Mouse (Mus musculus) stomach, embryonic 15.5 days (tissue): ENCODE measurements at regions not wholly inside any gene's neighbourhood (a gene's known extent, or its start where the extent isn't known, plus 50 kb on each side); places are given as distances from the start of the nearest gene placed in this dataset.
"Not testable (repeated sequence)": the region's sequence is repeated elsewhere in the genome, so short reads cannot be mapped to it uniquely, and the experiment has no call there.

Experiments used
- ATAC-seq: fragments of 200-750 bp; cut with Nextera tagmentation; 2 replicates; pipeline ENCODE4 v1.8.0; 2017; ENCODE audit warnings: low read depth, moderate number of reproducible peaks, moderate TSS enrichment; ENCODE audit not compliant: insufficient read depth, low FRiP score
- H3K27ac ChIP-seq: fragments of 300-500 bp; sonication (generic); 2 replicates; pipeline ENCODE4 v1.5.1; 2015; ENCODE audit warnings: mild to moderate bottlenecking, inconsistent platforms
- H3K27me3 ChIP-seq: fragments of 300-500 bp; sonication (generic); replicated peaks from 2 replicates; pipeline ENCODE4 v1.6.1; 2015; ENCODE audit warnings: inconsistent platforms
- H3K36me3 ChIP-seq: fragments of 300-500 bp; sonication (generic); 2 replicates; pipeline ENCODE4 v1.6.1; 2015; ENCODE audit warnings: inconsistent platforms
- H3K4me1 ChIP-seq: fragments of 300-500 bp; sonication (generic); 2 replicates; pipeline ENCODE4 v1.6.1; 2015; ENCODE audit warnings: inconsistent platforms
- H3K4me2 ChIP-seq: fragments of 300-500 bp; sonication (generic); 2 replicates; pipeline ENCODE4 v1.6.1; 2015; ENCODE audit warnings: mild to moderate bottlenecking, inconsistent platforms
- H3K4me3 ChIP-seq: fragments of 300-500 bp; sonication (generic); replicated peaks from 2 replicates; pipeline ENCODE4 v1.5.1; 2015; ENCODE audit warnings: inconsistent platforms
- H3K9ac ChIP-seq: fragments of 300-500 bp; sonication (generic); 2 replicates; pipeline ENCODE4 v1.6.1; 2015; ENCODE audit warnings: inconsistent platforms
- H3K9me3 ChIP-seq: fragments of 300-500 bp; sonication (generic); 2 replicates; pipeline ENCODE4 v1.6.1; 2016; ENCODE audit warnings: inconsistent platforms
- WGBS: fragments of 180-500 bp; shearing (Covaris S2); methylation state at CpG from one replicate; pipeline ENCODE4 v1.1.7; 2015; 5-methylcytosine and 5-hydroxymethylcytosine counted together

- Histone ChIP-seq H3K4me1 (no peaks in the 10 kb centered on the region), H3K27ac (no peak overlapping the region), H3K27me3 (no peaks in the 10 kb centered on the region), H3K4me3 (no peak overlapping the region), H3K4me2 (no peak overlapping the region), H3K36me3 (no peaks in the 10 kb centered on the region), H3K9me3 (no peaks in the 10 kb centered on the region), H3K9ac (no peak overlapping the region)
- no peak for ATAC-seq
Observed at GRCm38 (mm10) chr17:4620361-4620760, 373.8 kb upstream of the Arid1b start.

DNA sequence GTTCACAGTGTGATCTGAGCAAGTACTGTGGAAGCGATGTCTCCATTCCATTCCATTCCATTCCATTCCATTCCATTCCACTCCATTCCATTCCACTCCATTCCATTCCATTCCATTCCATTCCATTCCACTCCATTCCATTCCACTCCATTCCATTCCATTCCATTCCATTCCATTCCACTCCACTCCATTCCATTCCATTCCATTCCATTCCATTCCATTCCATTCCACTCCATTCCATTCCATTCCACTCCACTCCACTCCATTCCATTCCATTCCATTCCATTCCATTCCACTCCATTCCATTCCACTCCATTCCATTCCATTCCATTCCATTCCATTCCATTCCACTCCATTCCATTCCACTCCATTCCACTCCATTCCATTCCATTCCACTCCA lies 368.0 kb upstream of the Arid1b start:
- H3K27me3 ChIP-seq, ATAC-seq, H3K27ac ChIP-seq, H3K9me3 ChIP-seq, H3K4me3 ChIP-seq, H3K36me3 ChIP-seq, H3K9ac ChIP-seq, H3K4me1 ChIP-seq, H3K4me2 ChIP-seq: not testable (repeated sequence)
- 92% methylated on average over 1 of the region's 1 CpGs for WGBS

DNA sequence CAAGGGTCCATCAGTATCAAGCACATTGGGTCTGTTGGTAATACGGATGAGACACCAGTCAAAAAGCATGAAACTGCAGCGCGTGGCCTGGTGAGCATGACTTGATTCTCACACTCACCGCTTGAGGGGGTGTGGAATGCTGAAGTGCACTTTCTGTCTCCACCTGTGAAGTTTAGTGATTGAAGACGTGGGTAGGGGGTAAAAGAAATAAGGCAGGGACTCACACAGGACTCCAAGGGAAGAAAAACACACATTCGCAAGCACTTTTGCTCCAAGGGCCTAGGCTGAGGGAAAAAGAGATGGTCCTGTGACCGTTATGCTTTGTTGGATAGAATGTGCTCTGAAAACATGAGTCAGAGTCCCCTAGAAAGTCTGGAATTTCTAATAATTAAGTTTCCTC lies 366.6 kb upstream of the Arid1b start:
- H3K27ac ChIP-seq, result no peak overlapping the region
- ATAC-seq, result no peak

GRCm38 (mm10) chr17:4631122-4631521 lies 363.0 kb upstream of the Arid1b start:
- no peak for ATAC-seq

More for the DNA sequence above, 366.6 kb upstream of the Arid1b start:
- H3K9me3 ChIP-seq, result no peaks in the 10 kb centered on the region
- no peaks in the 10 kb centered on the region for H3K27me3 ChIP-seq
- H3K4me2 ChIP-seq, result no peak overlapping the region
- no peak overlapping the region for H3K9ac ChIP-seq
- no peaks in the 10 kb centered on the region for H3K4me1 ChIP-seq
- WGBS, result 83% methylated on average over 7 of the region's 7 CpGs
- H3K36me3 ChIP-seq, result no peaks in the 10 kb centered on the region
- H3K4me3 ChIP-seq, result no peak overlapping the region

DNA sequence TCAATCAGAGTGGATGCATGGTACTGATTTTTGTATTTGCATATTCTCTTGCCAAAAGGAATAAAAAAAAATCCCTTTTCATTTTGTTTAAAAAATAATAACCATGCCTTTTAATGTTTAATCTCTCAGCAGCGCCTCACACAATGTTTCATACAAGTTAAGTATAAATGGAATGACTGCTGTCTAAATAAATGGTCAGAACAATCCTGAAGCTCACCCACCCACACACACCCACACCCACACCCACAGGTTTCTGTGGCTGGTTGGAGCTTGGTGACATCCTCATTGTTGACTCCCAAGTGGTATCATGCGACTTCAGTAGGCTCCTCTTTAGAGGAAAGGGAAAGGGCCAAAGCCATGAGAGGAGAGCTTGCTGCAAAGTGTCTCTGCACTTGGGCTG lies 361.6 kb upstream of the Arid1b start:
- 73% methylated on average over 2 of the region's 2 CpGs for WGBS
- H3K27me3 ChIP-seq, result no peaks in the 10 kb centered on the region
- H3K27ac ChIP-seq, result no peak overlapping the region

More at GRCm38 (mm10) chr17:4631122-4631521, 363.0 kb upstream of the Arid1b start:
- H3K27me3 ChIP-seq, result no peaks in the 10 kb centered on the region
- 75% methylated on average over 4 of the region's 4 CpGs for WGBS
- H3K9me3 ChIP-seq, result no peaks in the 10 kb centered on the region
- no peaks in the 10 kb centered on the region for H3K36me3 ChIP-seq
- no peak overlapping the region for H3K4me2 ChIP-seq
- no peak overlapping the region for H3K9ac ChIP-seq
- no peak overlapping the region for H3K4me3 ChIP-seq
- no peaks in the 10 kb centered on the region for H3K4me1 ChIP-seq
- H3K27ac ChIP-seq, result no peak overlapping the region

GRCm38 (mm10) chr17:4633771-4634170 lies 360.4 kb upstream of the Arid1b start:
- no peak overlapping the region for H3K27ac ChIP-seq
- H3K9ac ChIP-seq, result no peak overlapping the region
- no peaks in the 10 kb centered on the region for H3K36me3 ChIP-seq
- H3K4me3 ChIP-seq, result no peak overlapping the region
- no peaks in the 10 kb centered on the region for H3K4me1 ChIP-seq
- no peaks in the 10 kb centered on the region for H3K27me3 ChIP-seq
- no peaks in the 10 kb centered on the region for H3K9me3 ChIP-seq
- WGBS, result 51% methylated on average over 3 of the region's 3 CpGs
- no peak overlapping the region for H3K4me2 ChIP-seq
- ATAC-seq, result no peak

More for the DNA sequence above, 361.6 kb upstream of the Arid1b start:
- H3K36me3 ChIP-seq, result no peaks in the 10 kb centered on the region
- no peak overlapping the region for H3K4me3 ChIP-seq
- no peak overlapping the region for H3K9ac ChIP-seq
- no peak overlapping the region for H3K4me2 ChIP-seq
- no peaks in the 10 kb centered on the region for H3K4me1 ChIP-seq
- no peaks in the 10 kb centered on the region for H3K9me3 ChIP-seq
- ATAC-seq, result no peak

DNA sequence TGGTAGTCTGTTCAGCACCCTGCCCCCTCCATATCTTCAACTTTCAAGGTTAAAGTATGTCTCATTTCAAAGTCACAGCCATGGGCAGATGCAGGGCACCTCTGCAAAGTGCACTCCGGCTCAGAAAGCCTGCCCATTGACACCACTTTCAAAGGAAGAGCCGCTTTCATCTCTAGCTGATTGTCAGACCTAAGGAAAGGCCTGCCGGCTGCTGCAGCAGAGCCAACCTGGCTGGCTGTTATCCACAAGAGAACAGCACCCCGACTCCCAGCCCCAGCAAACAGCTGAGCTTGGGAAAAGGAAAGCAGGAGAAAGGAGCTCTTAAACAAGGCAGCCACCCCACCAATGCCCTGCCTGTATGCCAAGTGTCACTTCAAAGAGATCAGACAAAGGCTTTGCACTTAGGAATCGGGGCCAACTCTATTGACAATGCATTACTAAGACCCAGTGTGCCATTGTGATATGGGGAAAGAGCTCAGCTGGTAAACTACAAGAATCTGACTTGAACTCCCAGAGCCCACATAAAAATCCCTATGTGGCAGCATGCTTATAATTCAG lies 357.3 kb upstream of the Arid1b start:
- H3K9me3 ChIP-seq, result no peaks in the 10 kb centered on the region
- no peaks in the 10 kb centered on the region for H3K36me3 ChIP-seq
- 0 out of 2 replicates have a peak, but pooled peaks cover 5% of the 10 kb centered on the region for H3K4me1 ChIP-seq
- no peak overlapping the region for H3K27ac ChIP-seq
- WGBS, result 41% methylated on average over 5 of the region's 5 CpGs
- no peak for ATAC-seq
- no peak overlapping the region for H3K9ac ChIP-seq
- H3K4me2 ChIP-seq, result no peak overlapping the region
- H3K4me3 ChIP-seq, result no peak overlapping the region
- H3K27me3 ChIP-seq, result no peaks in the 10 kb centered on the region

DNA sequence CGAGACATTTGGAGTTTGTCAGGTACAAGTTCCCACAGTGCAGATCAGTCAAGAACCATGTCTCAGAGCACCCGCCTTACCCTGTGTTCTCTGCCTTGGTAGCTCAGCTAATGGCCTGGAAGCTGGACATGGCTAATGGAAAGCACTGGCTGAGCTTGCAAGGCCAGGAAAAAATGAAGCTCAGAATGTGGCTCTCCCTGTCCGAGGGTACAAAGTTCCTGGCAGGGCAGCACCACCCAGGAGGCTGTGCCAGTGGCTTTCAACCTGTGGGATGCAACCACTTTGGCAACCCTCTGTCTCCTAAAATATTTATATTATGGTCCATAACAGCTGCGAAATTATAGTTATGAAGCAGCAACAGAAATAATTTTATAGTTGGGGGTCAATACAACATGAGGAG lies 354.6 kb upstream of the Arid1b start:
- Histone ChIP-seq H3K27me3 (no peaks in the 10 kb centered on the region), H3K4me2 (no peak overlapping the region), H3K9ac (no peak overlapping the region), H3K36me3 (no peaks in the 10 kb centered on the region), H3K4me1 (0 out of 2 replicates have a peak, but pooled peaks cover 5% of the 10 kb centered on the region), H3K9me3 (no peaks in the 10 kb centered on the region), H3K4me3 (no peak overlapping the region), H3K27ac (no peak overlapping the region)
- no peak for ATAC-seq
- 78% methylated on average over 4 of the region's 4 CpGs for WGBS

DNA sequence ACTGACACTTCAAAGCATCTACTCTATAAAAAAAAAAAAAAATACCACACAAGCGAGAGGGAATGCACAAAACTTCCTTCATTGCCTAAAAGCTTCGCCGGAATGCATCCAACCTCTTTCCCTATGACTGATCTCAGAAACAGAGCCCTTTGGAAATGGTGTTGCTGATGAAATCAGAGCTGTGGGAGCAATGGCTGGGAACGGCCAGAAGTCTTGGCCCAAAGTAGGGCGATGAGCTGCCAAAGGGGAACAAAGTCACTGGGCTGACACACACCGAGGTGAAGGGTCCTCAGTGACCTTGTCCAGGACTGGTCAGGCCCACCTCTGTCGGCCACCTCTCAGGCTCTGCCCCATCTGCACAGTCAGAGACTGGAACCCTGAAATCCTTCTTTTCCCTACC lies 353.6 kb upstream of the Arid1b start:
- Histone ChIP-seq H3K36me3 (no peaks in the 10 kb centered on the region), H3K9ac (no peak overlapping the region), H3K27ac (no peak overlapping the region), H3K4me1 (0 out of 2 replicates have a peak, but pooled peaks cover 5% of the 10 kb centered on the region), H3K4me3 (no peak overlapping the region), H3K27me3 (no peaks in the 10 kb centered on the region), H3K9me3 (no peaks in the 10 kb centered on the region), H3K4me2 (no peak overlapping the region)
- no peak for ATAC-seq
- 62% methylated on average over 7 of the region's 7 CpGs for WGBS

DNA sequence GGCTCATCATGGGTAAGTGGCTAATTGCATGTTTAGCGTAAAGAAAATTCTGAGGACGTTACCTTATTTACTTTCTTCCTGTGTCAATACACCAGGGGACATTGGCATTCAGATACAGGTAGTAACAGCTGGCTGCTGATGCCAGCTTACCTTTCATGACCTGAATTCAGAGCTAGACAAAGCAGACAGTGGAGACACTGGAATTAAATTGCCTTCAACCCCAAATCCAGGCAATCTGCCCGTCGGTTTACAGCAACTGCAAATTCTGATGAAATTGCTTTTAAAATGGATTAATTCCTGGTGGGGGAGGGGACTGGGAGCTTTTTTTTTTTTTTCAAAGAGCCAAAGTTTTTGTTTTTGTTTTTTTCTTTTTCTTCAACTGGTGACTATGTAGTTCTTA lies 353.0 kb upstream of the Arid1b start:
- H3K36me3 ChIP-seq, result no peaks in the 10 kb centered on the region
- no peak overlapping the region for H3K27ac ChIP-seq
- H3K4me1 ChIP-seq, result 0 out of 2 replicates have a peak, but pooled peaks cover 5% of the 10 kb centered on the region
- no peaks in the 10 kb centered on the region for H3K27me3 ChIP-seq
- 60% methylated on average over 4 of the region's 4 CpGs for WGBS
- no peak for ATAC-seq
- no peak overlapping the region for H3K4me3 ChIP-seq
- no peak overlapping the region for H3K9ac ChIP-seq
- H3K9me3 ChIP-seq, result no peaks in the 10 kb centered on the region
- no peak overlapping the region for H3K4me2 ChIP-seq

GRCm38 (mm10) chr17:4642046-4642445 lies 352.1 kb upstream of the Arid1b start:
- Histone ChIP-seq H3K27me3 (no peaks in the 10 kb centered on the region), H3K4me3 (no peak overlapping the region), H3K9ac (no peak overlapping the region), H3K9me3 (no peaks in the 10 kb centered on the region), H3K4me1 (0 out of 2 replicates have a peak, but pooled peaks cover 5% of the 10 kb centered on the region), H3K36me3 (no peaks in the 10 kb centered on the region), H3K27ac (no peak overlapping the region), H3K4me2 (no peak overlapping the region)
- no peak for ATAC-seq
- 77% methylated on average over 1 of the region's 1 CpGs for WGBS

DNA sequence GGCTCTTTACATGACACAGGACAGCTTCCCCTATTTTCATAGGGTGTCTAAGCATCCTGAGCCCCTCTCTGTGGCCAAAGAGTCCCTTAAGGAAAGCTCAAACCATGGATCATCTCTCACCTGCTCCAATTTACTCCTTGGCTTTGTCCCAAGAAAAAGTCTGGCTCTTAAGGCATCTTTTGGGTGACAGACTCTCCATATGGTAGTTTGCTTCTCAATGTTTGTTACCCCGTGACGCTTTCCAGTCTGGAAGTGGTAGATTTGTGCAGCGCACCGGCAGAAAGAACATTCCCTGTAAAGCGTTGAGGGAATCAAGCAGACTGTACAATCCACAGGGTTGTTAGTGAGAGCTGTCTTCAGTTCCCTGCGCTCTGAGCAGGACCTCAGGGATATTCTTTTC lies 350.8 kb upstream of the Arid1b start:
- ATAC-seq, result no peak
- Histone ChIP-seq H3K27me3 (no peaks in the 10 kb centered on the region), H3K9ac (no peak overlapping the region), H3K4me1 (0 out of 2 replicates have a peak, but pooled peaks cover 5% of the 10 kb centered on the region), H3K36me3 (no peaks in the 10 kb centered on the region), H3K4me2 (no peak overlapping the region), H3K4me3 (no peak overlapping the region), H3K27ac (no peak overlapping the region), H3K9me3 (no peaks in the 10 kb centered on the region)
- WGBS, result 71% methylated on average over 6 of the region's 6 CpGs

DNA sequence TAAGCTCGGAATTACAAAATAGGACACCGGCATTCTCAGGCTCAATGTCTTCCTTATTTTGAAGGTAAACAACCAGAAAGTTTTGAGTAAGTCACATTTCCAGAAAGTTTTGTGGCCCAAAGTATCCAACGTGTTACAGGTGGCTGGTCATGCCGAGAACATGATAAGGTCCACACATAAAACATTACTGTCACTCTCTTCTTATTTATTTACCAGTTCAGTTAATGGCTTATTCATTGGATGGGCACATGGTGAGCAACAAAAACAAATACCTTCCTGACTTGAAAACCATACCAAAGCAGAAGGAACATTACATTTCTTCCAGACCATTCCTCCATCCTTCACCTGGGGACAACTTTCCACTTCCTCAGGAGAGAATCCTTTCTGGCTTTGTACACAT lies 345.5 kb upstream of the Arid1b start:
- H3K36me3 ChIP-seq, result no peaks in the 10 kb centered on the region
- H3K27me3 ChIP-seq, result no peaks in the 10 kb centered on the region
- no peak overlapping the region for H3K9ac ChIP-seq
- H3K4me3 ChIP-seq, result no peak overlapping the region
- H3K4me1 ChIP-seq, result no peaks in the 10 kb centered on the region
- no peak for ATAC-seq
- WGBS, result 81% methylated on average over 4 of the region's 4 CpGs
- H3K27ac ChIP-seq, result no peak overlapping the region
- no peaks in the 10 kb centered on the region for H3K9me3 ChIP-seq
- H3K4me2 ChIP-seq, result no peak overlapping the region
